Mouse (Mus musculus) bone marrow, adult 2 months (tissue): ENCODE results near the gene Lama2.

Experiments used
- CTCF ChIP-seq: fragments of 200-500 bp; IDR thresholded peaks from 2 replicates; pipeline ENCODE4 v1.5.1; 2011; ENCODE audit warnings: low read length, control low read depth; ENCODE audit not compliant: control insufficient read depth, insufficient read depth
- POLR2A ChIP-seq: fragments of 200-500 bp; IDR thresholded peaks from 2 replicates; pipeline ENCODE4 v1.6.1; 2011; ENCODE audit warnings: low read depth, mild to moderate bottlenecking, control low read depth, low read length, borderline replicate concordance; ENCODE audit not compliant: control insufficient read depth

GRCm38 (mm10) chr10:26993971-26994761 lies 625.4 kb downstream of the Lama2 start:
- TF ChIP-seq CTCF (no peak), POLR2A (no peak)
